Mouse (Mus musculus) MEL (cell line): ENCODE data around the gene Lpar3. TPM values are rescaled to one million over a fixed set of nuclear protein-coding genes. Genes with fewer than 3 reads are reported as not detected.
A peak's percentile ranks its signal among the peaks of the same experiment; 100 is the strongest.

Experiments used
- DNase-seq: peaks from one replicate; pipeline ENCODE4 v3.0.0; 2011; ENCODE audit warnings: low read depth, low spot score
- H3K27ac ChIP-seq: 2 replicates; pipeline ENCODE4 v1.5.1; 2012; ENCODE audit warnings: low read depth, mild to moderate bottlenecking, control low read depth, low read length, moderate library complexity; ENCODE audit not compliant: control insufficient read depth
- H3K27me3 ChIP-seq, 2 experiments: fragments of 150-350 bp in 1 of 2; sonication (generic) in 1 of 2; 2 replicates each; pipeline ENCODE4 v1.6.1; 2012; ENCODE audit warnings: low read length in 2 of 2, mild to moderate bottlenecking in 2 of 2, improper control_type of control experiment in 1 of 2, moderate library complexity in 1 of 2; ENCODE audit not compliant: insufficient read depth in 2 of 2, control insufficient read depth in 1 of 2
- H3K36me3 ChIP-seq, 2 experiments: 2 replicates each; pipeline ENCODE4 v1.6.1; 2012 to 2014; ENCODE audit warnings: low read length in 2 of 2, improper control_type of control experiment in 1 of 2, inconsistent platforms in 1 of 2, mild to moderate bottlenecking in 1 of 2; ENCODE audit not compliant: insufficient read depth in 2 of 2, control insufficient read depth in 1 of 2
- H3K4me1 ChIP-seq, 2 experiments: fragments of 150-350 bp in 1 of 2; sonication (generic) in 1 of 2; 2 replicates each; pipeline ENCODE4 v1.6.1; 2012; ENCODE audit warnings: low read length in 2 of 2, improper control_type of control experiment in 1 of 2, mild to moderate bottlenecking in 1 of 2; ENCODE audit not compliant: insufficient read depth in 2 of 2, control insufficient read depth in 1 of 2
- H3K4me3 ChIP-seq, 2 experiments: fragments of 150-350 bp in 1 of 2; sonication (generic) in 1 of 2; 2 replicates each; pipeline ENCODE4 v1.5.1; 2012; ENCODE audit warnings: low read depth in 2 of 2, low read length in 2 of 2, mild to moderate bottlenecking in 2 of 2, moderate library complexity in 2 of 2, control low read depth in 1 of 2, improper control_type of control experiment in 1 of 2; ENCODE audit not compliant: control insufficient read depth in 1 of 2, insufficient read depth in 1 of 2
- H3K79me2 ChIP-seq: 2 replicates; pipeline ENCODE4 v1.6.1; 2012; ENCODE audit warnings: mild to moderate bottlenecking, low read length, moderate library complexity; ENCODE audit not compliant: control insufficient read depth, poor library complexity, insufficient read depth
- H3K9ac ChIP-seq: 2 replicates; pipeline ENCODE4 v1.6.1; 2012; ENCODE audit warnings: low read depth, mild to moderate bottlenecking, control low read depth, low read length, moderate library complexity; ENCODE audit not compliant: control insufficient read depth, poor library complexity, severe bottlenecking
- H3K9me3 ChIP-seq: fragments of 150-350 bp; sonication (generic); replicated peaks from 2 replicates; pipeline ENCODE4 v1.6.1; 2012; ENCODE audit warnings: mild to moderate bottlenecking, low read length, improper control_type of control experiment, moderate library complexity; ENCODE audit not compliant: insufficient read depth
- CHD1 ChIP-seq: IDR thresholded peaks from 2 replicates; pipeline ENCODE4 v1.6.1; 2012; ENCODE audit warnings: low read depth, mild to moderate bottlenecking, inconsistent platforms, low read length, improper control_type of control experiment
- CTCF ChIP-seq, 3 experiments: IDR thresholded peaks in 2 of 3; conservative IDR thresholded peaks in 1 of 3; 2 replicates each; pipeline ENCODE4 v1.5.1; 2011 to 2012; ENCODE audit warnings: low read length in 3 of 3, low read depth in 2 of 3, mild to moderate bottlenecking in 2 of 3, improper control_type of control experiment in 1 of 3, inconsistent platforms in 1 of 3, mixed read lengths in 1 of 3, moderate library complexity in 1 of 3; ENCODE audit not compliant: control insufficient read depth in 1 of 3, insufficient read depth in 1 of 3, poor library complexity in 1 of 3, severe bottlenecking in 1 of 3
- E2F4 ChIP-seq: IDR thresholded peaks from 2 replicates; pipeline ENCODE4 v1.6.1; 2011; ENCODE audit warnings: low read depth, low read length, improper control_type of control experiment, borderline replicate concordance
- ELF1 ChIP-seq: IDR thresholded peaks from 2 replicates; pipeline ENCODE4 v1.6.1; 2014; ENCODE audit warnings: low read depth, mild to moderate bottlenecking, inconsistent platforms, low read length, improper control_type of control experiment, moderate library complexity
- ETS1 ChIP-seq: IDR thresholded peaks from 2 replicates; pipeline ENCODE4 v1.6.1; 2012; ENCODE audit warnings: low read depth, mild to moderate bottlenecking, inconsistent platforms, low read length, improper control_type of control experiment, moderate library complexity
- HCFC1 ChIP-seq: IDR thresholded peaks from 2 replicates; pipeline ENCODE4 v1.6.1; 2012; ENCODE audit warnings: low read depth, mild to moderate bottlenecking, inconsistent platforms, low read length, improper control_type of control experiment, moderate library complexity
- KAT2A ChIP-seq: conservative IDR thresholded peaks from 2 replicates; pipeline ENCODE4 v1.6.1; 2012; ENCODE audit warnings: low read depth, low read length, improper control_type of control experiment, inconsistent platforms
- MAX ChIP-seq: IDR thresholded peaks from 2 replicates; pipeline ENCODE4 v1.6.1; 2011; ENCODE audit warnings: low read length, improper control_type of control experiment
- MAZ ChIP-seq: IDR thresholded peaks from 2 replicates; pipeline ENCODE4 v1.6.1; 2012; ENCODE audit warnings: low read depth, mild to moderate bottlenecking, inconsistent platforms, low read length, improper control_type of control experiment
- NELFE ChIP-seq: IDR thresholded peaks from 2 replicates; pipeline ENCODE4 v1.6.1; 2011; ENCODE audit warnings: low read depth, low read length, improper control_type of control experiment
- POLR2A ChIP-seq, 2 experiments: IDR thresholded peaks; 2 replicates each; pipeline ENCODE4 v1.6.1; 2011 to 2012; ENCODE audit warnings: low read length in 2 of 2, mild to moderate bottlenecking in 2 of 2, control low read depth in 1 of 2, improper control_type of control experiment in 1 of 2, low read depth in 1 of 2, moderate library complexity in 1 of 2; ENCODE audit not compliant: control insufficient read depth in 1 of 2, insufficient read depth in 1 of 2, poor library complexity in 1 of 2
- POLR2AphosphoS2 ChIP-seq: IDR thresholded peaks from 2 replicates; pipeline ENCODE4 v1.6.1; 2011; ENCODE audit warnings: low read length, improper control_type of control experiment
- SIN3A ChIP-seq: IDR thresholded peaks from 2 replicates; pipeline ENCODE4 v1.6.1; 2012; ENCODE audit warnings: low read length, improper control_type of control experiment, inconsistent platforms
- TAL1 ChIP-seq: IDR thresholded peaks from 2 replicates; pipeline ENCODE4 v1.6.1; 2012; ENCODE audit warnings: mild to moderate bottlenecking, inconsistent platforms, low read length, moderate library complexity, mixed read lengths
- TCF12 ChIP-seq: IDR thresholded peaks from 2 replicates; pipeline ENCODE4 v1.6.1; 2014; ENCODE audit warnings: low read depth, mild to moderate bottlenecking, inconsistent platforms, low read length, improper control_type of control experiment, moderate library complexity
- ZNF384 ChIP-seq: IDR thresholded peaks from 2 replicates; pipeline ENCODE4 v1.6.1; 2012; ENCODE audit warnings: low read depth, mild to moderate bottlenecking, inconsistent platforms, low read length, improper control_type of control experiment
- polyA plus RNA-seq, 2 experiments: library from polyadenylated mRNA; stranded (reverse) in 1 of 2; unstranded in 1 of 2; fragments of >175 nt in 1 of 2; fragments of >200 nt in 1 of 2; gene quantifications; 2 replicates each; pipeline versions ENCODE4 v1.2.1 to v1.2.4; 2012; ENCODE audit warnings: low replicate concordance in 2 of 2, low read depth in 1 of 2; ENCODE audit not compliant: insufficient read length in 2 of 2, insufficient read depth in 1 of 2, missing spikeins in 1 of 2
- total RNA-seq: library from RNA; depleted of rRNA; stranded (reverse); fragments of 300-350 nt; gene quantifications from 2 replicates; pipeline ENCODE4 v1.2.3, GENCODE M21; 2012

The Lpar3 gene
- total and polyA plus RNA-seq, 3 experiments: not detected

- 0 out of 2 replicates have a peak, but pooled peaks have one; percentile 14 for TF ChIP-seq HCFC1
- TF ChIP-seq MAX: no peak
- no peak for TF ChIP-seq POLR2AphosphoS2
- no peak for TF ChIP-seq ETS1
Measured at GRCm38 (mm10) chr3:146327537-146328255, 106.9 kb downstream of the Lpar3 start (continued).

- Histone ChIP-seq H3K9me3 (no peaks in the 10 kb centered on the region), H3K4me3 (peak overlapping the region; percentile 44 to 84), H3K9ac (peak overlapping the region; percentile 30), H3K36me3 (no peaks in the 10 kb centered on the region), H3K79me2 (no peaks in the 10 kb centered on the region), H3K27me3 (peaks cover 0 to 5% of the 10 kb centered on the region in 2 experiments; a peak in 1 of 4 replicates), H3K4me1 (peaks cover 0 to 10% of the 10 kb centered on the region in 2 experiments; a peak in 2 of 4 replicates), H3K27ac (no peak overlapping the region)
- DNase-seq: peak; percentile 83
- TF ChIP-seq NELFE (peak; percentile 35; the same call in 1 of the 2 replicates), CHD1 (no peak), POLR2A (IDR thresholded peaks at IDR 0.05; ENCODE audit: control insufficient read depth in 1 of 2, insufficient read depth in 1 of 2, low read depth in 1 of 2, low read length in 2 of 2, poor library complexity in 1 of 2) (peak in 1 of 2 experiments; percentile 50; a peak in 2 of 4 replicates), ELF1 (no peak)
Measured at GRCm38 (mm10) chr3:146328749-146329148, 108.0 kb downstream of the Lpar3 start.

- Histone ChIP-seq H3K79me2 (no peaks in the 10 kb centered on the region), H3K27ac (no peak overlapping the region), H3K4me3 (no peak overlapping the region), H3K4me1 (peaks cover 0 to 10% of the 10 kb centered on the region in 2 experiments; a peak in 2 of 4 replicates), H3K9ac (no peak overlapping the region), H3K36me3 (no peaks in the 10 kb centered on the region), H3K27me3 (no peaks in the 10 kb centered on the region), H3K9me3 (no peaks in the 10 kb centered on the region)
- TF ChIP-seq SIN3A (no peak), ETS1 (no peak), TAL1 (no peak)
- DNase-seq: no peak
Measured at GRCm38 (mm10) chr3:146331819-146332218, 111.1 kb downstream of the Lpar3 start.

- DNase-seq: no peak
- H3K79me2 ChIP-seq: no peaks in the 10 kb centered on the region
- H3K27ac ChIP-seq: no peak overlapping the region
- no peaks in the 10 kb centered on the region for H3K36me3 ChIP-seq
- peaks cover 0 to 2% of the 10 kb centered on the region in 2 experiments; a peak in 3 of 4 replicates for H3K27me3 ChIP-seq
- H3K4me3 ChIP-seq: no peak overlapping the region
- peaks cover 0 to 6% of the 10 kb centered on the region in 2 experiments; a peak in 2 of 4 replicates for H3K4me1 ChIP-seq
- TF ChIP-seq ETS1 (no peak), TCF12 (no peak), E2F4 (no peak), POLR2A (IDR thresholded peaks at IDR 0.05; ENCODE audit: control insufficient read depth in 1 of 2, insufficient read depth in 1 of 2, low read depth in 1 of 2, low read length in 2 of 2, poor library complexity in 1 of 2) (no peak), CTCF (IDR thresholded peaks at IDR 0.05 in 2 of 3, conservative IDR thresholded peaks at IDR 0.05 in 1 of 3; ENCODE audit: control insufficient read depth in 1 of 3, insufficient read depth in 1 of 3, low read depth in 2 of 3, low read length in 3 of 3, poor library complexity in 1 of 3, severe bottlenecking in 1 of 3) (no peak), MAZ (no peak), ZNF384 (no peak), KAT2A (no peak), SIN3A (no peak)
- H3K9ac ChIP-seq: no peak overlapping the region
- no peaks in the 10 kb centered on the region for H3K9me3 ChIP-seq
Measured at GRCm38 (mm10) chr3:146333270-146333669, 112.5 kb downstream of the Lpar3 start.
